Mouse (Mus musculus): ENCODE measurements at regions not wholly inside any gene's neighbourhood (a gene's known extent, or its start where the extent isn't known, plus 50 kb on each side); places are given as distances from the start of the nearest gene placed in this dataset.

DNA sequence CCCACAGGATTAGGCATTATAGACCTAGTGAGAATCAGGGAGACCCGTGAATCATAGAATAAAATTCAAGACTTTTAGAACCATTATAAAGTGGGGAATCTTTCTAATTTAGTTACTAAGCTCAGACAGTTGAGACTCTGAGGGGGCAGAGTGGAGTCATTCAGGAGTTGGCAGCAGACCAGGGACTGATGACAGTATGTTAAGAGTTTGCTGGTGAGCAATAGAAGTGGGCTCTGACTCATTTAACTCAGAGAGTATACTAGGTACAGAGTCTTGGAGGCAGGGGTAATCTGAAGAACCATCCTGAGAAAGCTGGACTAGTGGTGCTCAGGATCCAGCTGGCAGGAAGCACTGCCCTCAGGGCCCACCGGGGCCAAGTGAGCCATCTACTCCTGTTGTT lies 184.9 kb upstream of the Npy start:
- peak; percentile 36 for DNase-seq (ENCODE audit: low spot score)

- DNase-seq (ENCODE audit: low spot score): no peak
These were observed 181.3 kb upstream of the Npy start for GRCm38 (mm10) chr6:49641256-49641655.

DNA sequence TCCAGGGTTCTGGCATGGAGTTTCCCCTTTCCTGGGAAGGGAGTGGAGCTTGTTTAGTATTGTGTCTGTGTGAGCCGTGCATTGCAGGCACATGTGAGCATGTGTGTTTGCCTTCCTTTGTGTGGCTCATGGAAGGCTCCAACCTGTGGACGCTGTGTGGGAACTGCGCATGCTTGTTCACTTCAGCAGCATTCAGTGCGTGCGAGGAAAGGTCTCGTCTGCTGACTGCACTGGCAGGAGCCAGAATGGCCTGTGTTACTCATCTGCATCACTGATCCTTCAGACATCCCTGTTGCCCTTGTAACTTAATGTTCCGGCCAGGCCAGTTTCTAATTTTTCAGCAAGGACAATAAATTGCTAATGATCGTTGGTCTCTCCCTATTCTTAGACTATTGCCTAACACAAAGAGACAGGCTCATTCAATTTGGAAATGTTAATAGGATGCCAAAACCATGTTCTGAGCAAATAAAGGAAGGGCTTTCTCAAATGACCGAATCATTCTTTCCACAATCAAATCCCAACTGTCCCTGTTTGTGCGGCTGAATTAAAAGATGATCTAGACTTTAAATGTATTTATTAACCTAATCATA lies 167.9 kb upstream of the Npy start:
- DNase-seq (ENCODE audit: low spot score): no peak

DNA sequence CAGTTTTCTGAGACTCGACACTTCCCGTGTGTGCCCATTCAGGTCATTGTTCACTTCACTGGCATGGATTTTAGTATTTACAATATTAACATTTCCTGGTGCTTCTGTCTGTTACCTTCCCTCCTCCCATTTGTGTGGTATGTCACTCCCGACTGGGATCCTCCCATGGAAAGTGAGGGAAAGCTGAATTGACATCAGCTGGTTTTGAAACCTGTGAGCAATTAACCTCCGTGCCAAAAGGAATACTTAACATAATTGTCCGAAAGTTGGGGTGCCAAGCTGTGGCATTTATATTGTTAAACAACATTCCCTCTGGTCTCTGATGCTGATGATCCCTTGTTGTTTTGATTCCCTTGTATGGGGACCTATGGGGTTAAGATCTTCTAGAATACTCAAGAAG lies 167.3 kb upstream of the Npy start:
- DNase-seq (ENCODE audit: low spot score): no peak

DNA sequence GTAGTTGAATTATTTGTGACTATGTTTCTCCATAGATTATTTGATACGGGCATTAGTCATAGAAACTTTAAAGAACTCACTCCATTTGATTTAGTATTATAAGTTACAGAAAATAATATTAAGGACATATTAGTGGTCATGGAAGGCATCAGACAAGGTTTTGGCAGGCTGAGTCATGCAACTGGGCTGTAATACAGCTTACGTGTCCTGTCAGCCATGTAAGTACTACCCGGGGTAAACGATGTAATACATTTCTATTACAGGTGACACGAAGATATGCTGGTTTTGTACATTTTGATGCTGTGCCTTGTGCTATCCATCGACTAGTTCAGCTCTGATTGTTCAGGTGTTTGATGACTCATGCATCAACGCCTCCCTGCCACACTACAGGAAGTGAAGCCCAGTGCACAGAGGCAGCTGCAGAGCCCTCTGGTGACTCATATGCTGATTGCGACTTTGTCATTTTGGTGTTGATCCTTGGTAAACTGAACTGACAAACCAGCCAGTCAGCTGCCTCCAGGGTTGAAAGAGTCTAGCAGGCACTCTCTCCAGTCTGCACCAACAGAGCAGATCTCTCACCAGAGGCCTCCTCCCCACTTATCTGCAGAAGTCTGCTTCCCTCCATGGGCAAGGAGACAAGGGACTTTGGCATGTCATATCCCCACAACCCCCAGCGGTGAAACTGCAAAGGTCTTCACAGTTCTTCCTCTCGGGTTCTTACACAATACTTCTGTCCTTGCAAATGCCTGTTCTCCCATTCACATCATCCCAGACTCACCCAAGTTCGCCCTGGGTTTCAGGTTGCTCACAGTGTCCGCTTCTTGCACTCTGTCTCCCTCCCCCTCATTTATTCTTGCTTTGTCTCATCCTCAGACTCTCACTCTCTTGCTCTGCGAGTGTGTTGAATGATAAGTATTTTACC lies 165.9 kb upstream of the Npy start:
- DNase-seq (ENCODE audit: low spot score): no peak

DNA sequence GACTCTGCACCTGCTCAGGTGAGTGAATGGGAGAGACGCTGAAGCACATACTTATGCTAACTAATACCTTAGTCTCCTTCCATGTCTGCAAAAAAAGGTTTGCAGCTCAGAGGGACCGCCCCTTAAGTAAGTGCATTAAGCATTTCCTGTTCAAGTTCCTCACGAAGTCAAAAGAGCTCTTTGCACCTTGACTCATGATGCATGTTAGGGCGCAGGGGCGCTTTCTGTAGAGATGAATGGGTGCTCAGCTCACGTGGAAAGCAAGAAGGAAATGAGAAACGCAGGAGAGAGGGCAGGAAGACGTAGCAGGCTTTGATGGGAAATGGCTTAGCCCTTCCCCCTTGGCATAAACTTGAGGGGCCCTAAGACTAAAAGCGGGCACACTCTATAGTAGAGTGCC lies 164.5 kb upstream of the Npy start:
- no peak for DNase-seq (ENCODE audit: low spot score)

DNA sequence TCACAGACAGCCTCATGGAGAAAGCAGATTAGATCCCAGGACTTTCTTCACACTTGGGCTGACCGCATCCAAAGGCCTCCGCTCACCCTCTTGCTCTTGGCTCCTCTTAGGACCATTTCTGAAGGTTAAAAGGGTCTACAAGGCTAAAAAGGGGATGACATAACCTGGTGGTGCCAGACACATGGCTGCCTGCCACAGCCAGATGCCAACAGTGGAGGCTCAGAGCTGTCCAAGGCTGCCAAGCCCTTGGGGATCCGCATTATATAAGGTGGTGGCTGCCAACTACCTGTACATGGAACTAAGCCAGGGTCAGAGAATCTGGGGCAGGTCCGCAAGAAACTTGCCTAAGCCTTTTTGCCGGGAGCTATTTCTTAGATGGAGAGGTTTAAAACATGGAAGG lies 151.5 kb upstream of the Npy start:
- no peak for DNase-seq (ENCODE audit: low spot score)

DNA sequence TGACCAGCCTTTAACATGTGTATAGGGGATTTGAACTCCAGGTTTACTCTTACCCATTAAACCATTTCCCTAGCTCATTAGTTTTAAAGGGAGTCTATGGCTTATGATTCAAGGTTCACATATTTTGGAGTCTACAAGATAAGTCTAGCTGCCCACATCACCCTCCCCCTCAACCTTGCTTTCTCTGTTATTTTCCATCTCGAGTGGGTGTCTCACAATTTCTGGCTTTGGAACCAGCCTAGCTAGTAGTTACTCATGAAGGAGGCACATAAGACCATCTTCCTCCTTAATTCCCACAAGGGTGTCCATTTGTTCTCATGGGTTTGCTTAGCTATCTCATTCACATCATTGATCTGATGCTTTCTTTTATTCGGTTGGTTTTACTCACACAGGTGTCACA lies 150.6 kb upstream of the Npy start:
- no peak for DNase-seq (ENCODE audit: low spot score)

- DNase-seq (ENCODE audit: low spot score): no peak
These were observed 135.7 kb upstream of the Npy start for GRCm38 (mm10) chr6:49686776-49687175.

DNA sequence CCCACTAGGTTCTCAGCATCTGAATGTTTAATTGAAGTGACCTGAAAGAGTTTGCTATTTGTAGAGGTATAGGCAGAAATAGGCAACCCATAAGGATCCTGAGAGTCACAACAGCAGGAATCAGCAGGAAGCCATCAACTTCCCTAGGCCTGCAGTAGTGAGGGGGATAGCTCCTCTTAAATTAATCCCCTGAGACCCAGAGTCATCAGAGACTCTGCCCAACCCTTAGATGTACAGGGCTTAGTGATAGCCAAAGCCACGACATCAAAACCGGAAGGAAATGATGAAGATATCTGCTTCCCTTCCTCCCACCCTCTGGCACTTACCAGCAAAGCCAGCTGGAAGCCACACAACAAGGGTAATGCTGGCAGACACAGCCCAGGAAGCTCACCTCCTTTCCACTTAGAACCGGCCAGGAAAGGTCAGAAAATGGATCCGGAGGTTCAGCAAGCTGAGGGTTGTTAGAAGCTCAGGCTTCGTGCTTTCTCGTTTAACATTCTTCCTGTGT lies 130.4 kb upstream of the Npy start:
- DNase-seq (ENCODE audit: low spot score): no peak

- no peak for DNase-seq (ENCODE audit: low spot score)
These were observed 127.7 kb upstream of the Npy start for GRCm38 (mm10) chr6:49694851-49695250.

DNA sequence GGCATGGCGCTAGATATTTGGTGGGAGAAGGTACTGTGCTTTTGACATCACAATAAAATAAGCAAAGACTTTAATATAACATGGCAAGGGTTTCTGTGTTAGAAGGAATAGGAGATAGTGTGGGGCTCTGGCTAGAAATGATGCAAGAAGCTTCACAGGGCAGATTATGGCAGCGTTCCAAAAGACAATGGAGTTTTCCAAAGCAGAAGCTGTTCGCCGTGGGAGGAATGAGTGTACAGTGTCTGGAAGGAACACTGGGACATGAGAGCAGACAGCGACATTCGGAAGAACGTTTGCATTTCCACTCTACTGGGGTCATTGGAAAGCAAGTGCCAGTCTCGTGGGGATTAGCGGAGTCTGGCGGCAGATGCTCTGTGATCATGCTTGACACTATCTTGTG lies 125.5 kb upstream of the Npy start:
- peak; percentile 14 for DNase-seq (ENCODE audit: low spot score)

GRCm38 (mm10) chr6:49701453-49701852 lies 121.1 kb upstream of the Npy start:
- DNase-seq (ENCODE audit: low spot score): no peak

GRCm38 (mm10) chr6:49712980-49713379 lies 109.5 kb upstream of the Npy start:
- no peak for DNase-seq (ENCODE audit: low spot score)

DNA sequence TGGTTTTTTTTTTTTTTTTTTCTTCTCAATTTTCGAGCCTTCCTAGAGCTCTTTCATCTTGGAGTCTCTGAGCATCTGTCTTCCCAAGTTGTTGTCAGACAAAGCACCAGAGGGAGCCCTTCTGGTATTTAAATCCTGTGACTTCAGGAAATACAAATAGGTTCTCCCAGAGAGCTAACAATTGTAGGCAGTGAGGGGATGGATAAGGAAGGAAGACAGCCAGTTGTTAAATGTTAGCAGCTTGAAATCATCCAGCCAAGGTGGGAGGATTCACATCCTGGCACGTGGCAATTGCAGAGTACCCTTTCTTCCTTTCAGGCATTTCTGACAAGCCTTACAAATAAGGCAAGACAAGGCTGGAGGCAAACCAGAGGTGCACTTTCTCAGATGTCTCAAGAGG lies 106.0 kb upstream of the Npy start:
- DNase-seq (ENCODE audit: low spot score): peak; percentile 42

- DNase-seq (ENCODE audit: low spot score): no peak
These were observed 105.6 kb upstream of the Npy start for GRCm38 (mm10) chr6:49716945-49717344.

- DNase-seq (ENCODE audit: low spot score): no peak
These were observed 89.3 kb upstream of the Npy start for GRCm38 (mm10) chr6:49733191-49733590.

DNA sequence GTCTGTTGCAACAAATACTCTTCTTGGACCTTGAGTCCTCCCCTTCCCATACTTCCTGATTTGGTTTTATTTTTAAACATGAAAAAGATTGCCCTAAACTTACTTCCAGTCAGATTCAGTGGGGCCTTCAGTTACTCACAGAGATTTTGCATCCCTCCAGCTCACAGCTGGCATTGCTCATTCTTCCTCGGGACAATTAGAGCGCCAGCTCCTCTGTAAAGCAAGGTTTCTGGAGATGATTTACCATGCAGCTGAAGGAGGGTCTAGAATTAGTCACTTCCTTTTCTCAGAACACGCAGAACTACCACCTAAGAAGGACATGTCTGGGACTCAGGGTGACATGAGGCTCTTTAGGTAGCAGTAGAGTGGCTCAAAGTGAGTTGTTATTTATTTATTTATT lies 79.4 kb upstream of the Npy start:
- no peak for DNase-seq (ENCODE audit: low spot score)

GRCm38 (mm10) chr6:49745301-49745700 lies 77.2 kb upstream of the Npy start:
- no peak for DNase-seq (ENCODE audit: low spot score)

- no peak for DNase-seq (ENCODE audit: low spot score)
These were observed 72.0 kb upstream of the Npy start for GRCm38 (mm10) chr6:49750544-49750943.

GRCm38 (mm10) chr6:49759614-49760013 lies 62.9 kb upstream of the Npy start:
- no peak for DNase-seq (ENCODE audit: low spot score)

- no peak for DNase-seq (ENCODE audit: low spot score)
These were observed 57.8 kb upstream of the Npy start for GRCm38 (mm10) chr6:49764746-49765145.

DNA sequence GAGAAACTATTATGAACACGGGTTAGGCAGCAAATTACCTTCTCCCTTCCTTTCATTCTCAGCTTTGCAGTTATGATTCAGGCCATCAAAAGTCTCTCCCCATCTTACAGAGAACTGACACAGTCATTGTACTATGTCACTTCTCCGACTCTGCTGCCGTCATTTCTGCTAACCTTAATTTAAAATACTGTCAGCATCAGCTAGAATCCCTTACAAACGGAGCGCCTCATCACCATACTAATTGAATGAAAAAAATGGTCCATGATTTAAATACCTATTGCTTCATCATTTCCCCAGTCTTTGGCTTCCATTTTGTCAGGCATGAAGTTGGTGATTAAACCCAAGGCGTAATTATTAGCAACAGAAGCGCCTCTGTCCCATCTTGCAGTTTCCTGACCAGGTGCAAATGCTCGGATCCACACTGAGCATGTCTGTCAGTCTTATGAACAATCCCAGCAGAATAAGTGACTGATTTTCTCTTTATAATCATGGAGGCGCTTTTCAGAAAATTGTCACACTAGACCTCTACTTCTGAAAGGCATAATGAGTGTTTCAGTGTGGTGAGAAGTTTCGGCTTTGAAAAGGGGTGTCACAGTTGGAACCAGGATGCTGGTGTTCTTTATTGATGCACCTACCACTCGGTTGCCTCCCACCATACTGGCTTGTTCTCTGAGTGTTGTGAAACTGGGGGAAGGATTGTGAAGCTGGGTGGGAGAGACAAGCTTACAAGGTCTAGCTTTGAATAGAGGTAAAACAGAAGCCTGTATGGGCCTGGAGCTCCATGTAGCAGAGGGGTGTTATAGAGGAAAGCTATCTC lies 52.4 kb upstream of the Npy start:
- no peak for DNase-seq (ENCODE audit: low spot score)
